Mouse (Mus musculus) C2C12 (cell line): ENCODE results near the gene Olfr545. TPM values are rescaled to one million over a fixed set of nuclear protein-coding genes. Genes with fewer than 3 reads are reported as not detected.
A peak's percentile ranks its signal among the peaks of the same experiment; 100 is the strongest.

Experiments used
- H3K27me3 ChIP-seq: one replicate; pipeline ENCODE4 v1.6.1; 2011; ENCODE audit not compliant: control insufficient read depth, insufficient read depth, insufficient read length
- H3K36me3 ChIP-seq: one replicate; pipeline ENCODE4 v1.6.1; 2011; ENCODE audit not compliant: control insufficient read depth, insufficient read depth
- H3K4me3 ChIP-seq: one replicate; pipeline ENCODE4 v1.5.1; 2011; ENCODE audit warnings: mild to moderate bottlenecking, control low read depth; ENCODE audit not compliant: poor library complexity, insufficient read depth, severe bottlenecking
- H3K79me2 ChIP-seq: one replicate; pipeline ENCODE4 v1.6.1; 2011; ENCODE audit not compliant: control insufficient read depth, insufficient read depth
- H3K79me3 ChIP-seq: one replicate; pipeline ENCODE4 v1.6.1; 2011; ENCODE audit warnings: low read depth, control low read depth
- H3ac ChIP-seq: one replicate; pipeline ENCODE3; 2011; ENCODE audit warnings: low read depth; ENCODE audit not compliant: control insufficient read depth, insufficient read length
- CEBPB ChIP-seq: IDR thresholded peaks from one replicate; pipeline ENCODE4 v1.6.1; 2011; ENCODE audit warnings: low read depth, mild to moderate bottlenecking, control low read depth, moderate library complexity
- CTCF ChIP-seq: IDR thresholded peaks from one replicate; pipeline ENCODE4 v1.5.1; 2011; ENCODE audit not compliant: control insufficient read depth, insufficient read depth, insufficient read length
- FOSL1 ChIP-seq: IDR thresholded peaks from one replicate; pipeline ENCODE4 v1.8.0; 2011; ENCODE audit warnings: mild to moderate bottlenecking, low read length; ENCODE audit not compliant: poor library complexity, insufficient read depth, severe bottlenecking
- MAX ChIP-seq: IDR thresholded peaks from one replicate; pipeline ENCODE4 v1.6.1; 2011; ENCODE audit warnings: mild to moderate bottlenecking, control low read depth
- MYOD1 ChIP-seq: IDR thresholded peaks from one replicate; pipeline ENCODE4 v1.6.1; 2011; ENCODE audit warnings: low read depth; ENCODE audit not compliant: control insufficient read depth, insufficient read length
- MYOG ChIP-seq: IDR thresholded peaks from one replicate; pipeline ENCODE4 v1.6.1; 2011; ENCODE audit not compliant: control insufficient read depth, insufficient read length; ENCODE audit errors: extremely low read depth
- USF1 ChIP-seq: IDR thresholded peaks from one replicate; pipeline ENCODE4 v1.6.1; 2011; ENCODE audit warnings: low read depth, mild to moderate bottlenecking, control low read depth, moderate library complexity
- polyA plus RNA-seq: library from polyadenylated mRNA; unstranded; fragments of >200 nt; fragmentation: generic; extraction: Trizol; gene quantifications from one replicate; pipeline ENCODE4 v1.2.1, GENCODE M21; 2012; ENCODE audit warnings: missing spikeins

Gene Olfr545
- polyA plus RNA-seq, 1 experiment = not detected

DNA sequence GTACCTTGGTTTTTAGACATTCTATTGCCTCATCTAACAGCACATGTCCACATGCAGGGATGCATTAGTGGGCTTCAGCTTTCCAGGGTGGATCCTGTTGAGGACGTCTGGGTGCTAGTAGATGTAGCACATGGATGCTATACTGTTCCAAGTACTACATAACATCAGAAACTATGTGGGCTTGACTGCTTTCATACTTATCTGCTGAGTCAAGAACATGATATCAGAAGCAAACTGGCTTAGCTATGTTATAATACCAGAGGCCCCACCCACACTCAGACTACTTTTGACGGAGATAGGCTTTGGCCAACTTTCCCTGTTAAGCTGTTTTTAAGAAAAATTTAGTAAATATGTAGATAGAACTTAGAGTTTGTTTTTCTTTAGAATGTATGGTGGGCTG lies 55.1 kb downstream of the Olfr545 start:
- no peak overlapping the region for H3ac ChIP-seq
- peaks cover 30% of the 10 kb centered on the region for H3K79me3 ChIP-seq
- TF ChIP-seq MYOG (no peak), MAX (no peak), CTCF (no peak), FOSL1 (no peak), USF1 (no peak), MYOD1 (no peak), CEBPB (no peak)
- H3K79me2 ChIP-seq = peaks cover 53% of the 10 kb centered on the region
- H3K4me3 ChIP-seq = no peak overlapping the region
- no peaks in the 10 kb centered on the region for H3K27me3 ChIP-seq
- peaks cover 49% of the 10 kb centered on the region for H3K36me3 ChIP-seq

DNA sequence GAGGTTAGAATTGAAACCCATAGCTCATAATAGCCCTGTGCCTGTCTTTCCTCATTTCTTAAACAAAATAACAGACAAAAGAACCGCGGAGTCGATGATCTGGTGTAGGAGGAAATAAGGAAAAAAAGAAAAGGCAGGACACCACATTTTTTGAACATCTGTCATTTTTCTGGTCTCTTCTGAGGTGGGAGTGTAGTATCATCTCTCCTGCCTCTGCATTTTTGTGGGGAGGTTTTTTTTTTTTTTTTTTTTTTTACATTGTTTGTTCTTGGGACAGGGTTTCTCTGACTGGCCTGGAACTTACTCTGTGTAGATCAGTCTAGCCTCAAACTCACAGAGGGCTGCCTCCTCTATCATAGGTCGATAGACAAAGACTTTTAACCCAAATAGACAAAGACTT lies 56.9 kb downstream of the Olfr545 start:
- peaks cover 34% of the 10 kb centered on the region for H3K36me3 ChIP-seq
- no peaks in the 10 kb centered on the region for H3K27me3 ChIP-seq
- peaks cover 53% of the 10 kb centered on the region for H3K79me2 ChIP-seq
- peak overlapping the region; percentile 97 for H3ac ChIP-seq
- H3K4me3 ChIP-seq = peak overlapping the region; percentile 77
- TF ChIP-seq CEBPB = no peak
- no peak for TF ChIP-seq MYOD1
- no peak for TF ChIP-seq MAX
- TF ChIP-seq CTCF = no peak
- TF ChIP-seq USF1 = no peak
- TF ChIP-seq FOSL1 = no peak
- TF ChIP-seq MYOG = no peak
- H3K79me3 ChIP-seq = peaks cover 30% of the 10 kb centered on the region

DNA sequence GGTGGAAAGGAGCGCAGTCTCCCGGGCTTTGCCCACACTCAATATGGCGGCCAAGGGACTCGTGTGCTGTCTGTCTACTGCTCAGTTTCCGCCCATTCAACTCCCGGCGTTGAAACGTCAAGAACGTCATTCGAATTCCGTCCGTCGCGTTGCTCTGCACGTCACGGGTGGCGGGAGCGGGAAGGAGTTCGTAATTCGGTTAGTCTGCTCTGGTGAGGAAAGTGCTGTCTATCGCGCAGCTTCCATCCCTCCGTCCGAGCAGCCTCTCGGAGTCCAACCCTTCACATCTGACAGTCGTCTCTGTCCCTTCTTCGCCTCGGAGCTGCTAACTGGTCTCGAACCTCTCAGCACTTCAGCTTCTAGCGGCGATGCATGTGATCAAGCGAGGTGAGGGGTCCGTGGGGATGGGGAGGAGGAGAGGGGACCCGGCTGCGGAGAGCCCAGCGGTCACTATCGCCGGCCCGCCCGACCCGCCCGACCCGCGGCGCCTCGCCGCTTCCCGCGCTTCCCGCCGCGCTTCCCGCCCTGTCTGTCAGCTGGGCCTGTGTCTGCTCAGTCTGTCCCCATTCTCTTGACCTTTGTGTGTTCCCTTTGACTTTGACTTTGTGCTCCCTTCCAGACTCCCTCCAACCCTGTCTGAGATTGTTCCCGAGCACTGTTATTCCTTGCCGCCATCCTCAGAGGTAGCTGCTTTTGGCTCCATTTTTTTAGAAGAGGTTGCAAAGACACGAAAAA lies 57.5 kb downstream of the Olfr545 start, which contains the start of gene Rrm1:
Rrm1 (plus strand) TSS at position 39 of the 735 bp plus-strand sequence.
- Histone ChIP-seq H3K79me2 (peaks cover 51% of the 10 kb centered on the region), H3K4me3 (peak within 1 kb of the TSS; percentile 77), H3K36me3 (peaks cover 28% of the 10 kb centered on the region), H3ac (peak within 1 kb of the TSS; percentile 97), H3K27me3 (no peaks in the 10 kb centered on the region), H3K79me3 (peaks cover 30% of the 10 kb centered on the region)
- TF ChIP-seq MYOD1 (no peak), MAX (peak; percentile 46), USF1 (no peak), CTCF (no peak), CEBPB (no peak), MYOG (no peak)

Other genes with a start within 250 kb of the Olfr545 start
- gene Rhog, start 243.5 kb downstream of the Olfr545 start, polyA plus RNA-seq = 95.1 TPM
- gene Stim1, start 231.8 kb downstream of the Olfr545 start, polyA plus RNA-seq = 8.6 TPM
- 123 TPM for gene Rrm1, start 57.9 kb downstream of the Olfr545 start, polyA plus RNA-seq
- gene Olfr543, start 17.9 kb downstream of the Olfr545 start, polyA plus RNA-seq = 0.04 TPM
- 0.01 TPM for gene Olfr544, start 11.3 kb downstream of the Olfr545 start, polyA plus RNA-seq
- gene Olfr547, start 35.2 kb upstream of the Olfr545 start, polyA plus RNA-seq = not detected
- not detected for gene Olfr548-ps1, start 41.3 kb upstream of the Olfr545 start, polyA plus RNA-seq
- not detected for gene Olfr549, start 50.3 kb upstream of the Olfr545 start, polyA plus RNA-seq
- 0.49 TPM for gene Trim21, start 65.9 kb upstream of the Olfr545 start, polyA plus RNA-seq
- gene Olfr550, start 71.9 kb upstream of the Olfr545 start, polyA plus RNA-seq = not detected
- not detected for gene Olfr551, start 92.3 kb upstream of the Olfr545 start, polyA plus RNA-seq
- not detected for gene Olfr552, start 98.2 kb upstream of the Olfr545 start, polyA plus RNA-seq
- not detected for gene Olfr553, start 118.6 kb upstream of the Olfr545 start, polyA plus RNA-seq
- gene Olfr554, start 138.9 kb upstream of the Olfr545 start, polyA plus RNA-seq = not detected
- not detected for gene Olfr555, start 159.2 kb upstream of the Olfr545 start, polyA plus RNA-seq
- not detected for gene Olfr556, start 165.3 kb upstream of the Olfr545 start, polyA plus RNA-seq
- gene Trim68, start 187.8 kb upstream of the Olfr545 start, polyA plus RNA-seq = 2.0 TPM
- not detected for gene Olfr557, start 196.3 kb upstream of the Olfr545 start, polyA plus RNA-seq
- not detected for gene Olfr558, start 202.6 kb upstream of the Olfr545 start, polyA plus RNA-seq
- gene Olfr33, start 219.5 kb upstream of the Olfr545 start, polyA plus RNA-seq = not detected
- not detected for gene Olfr559, start 227.9 kb upstream of the Olfr545 start, polyA plus RNA-seq